Mouse (Mus musculus): ENCODE data around the gene Nceh1.

Gene Nceh1

DNA sequence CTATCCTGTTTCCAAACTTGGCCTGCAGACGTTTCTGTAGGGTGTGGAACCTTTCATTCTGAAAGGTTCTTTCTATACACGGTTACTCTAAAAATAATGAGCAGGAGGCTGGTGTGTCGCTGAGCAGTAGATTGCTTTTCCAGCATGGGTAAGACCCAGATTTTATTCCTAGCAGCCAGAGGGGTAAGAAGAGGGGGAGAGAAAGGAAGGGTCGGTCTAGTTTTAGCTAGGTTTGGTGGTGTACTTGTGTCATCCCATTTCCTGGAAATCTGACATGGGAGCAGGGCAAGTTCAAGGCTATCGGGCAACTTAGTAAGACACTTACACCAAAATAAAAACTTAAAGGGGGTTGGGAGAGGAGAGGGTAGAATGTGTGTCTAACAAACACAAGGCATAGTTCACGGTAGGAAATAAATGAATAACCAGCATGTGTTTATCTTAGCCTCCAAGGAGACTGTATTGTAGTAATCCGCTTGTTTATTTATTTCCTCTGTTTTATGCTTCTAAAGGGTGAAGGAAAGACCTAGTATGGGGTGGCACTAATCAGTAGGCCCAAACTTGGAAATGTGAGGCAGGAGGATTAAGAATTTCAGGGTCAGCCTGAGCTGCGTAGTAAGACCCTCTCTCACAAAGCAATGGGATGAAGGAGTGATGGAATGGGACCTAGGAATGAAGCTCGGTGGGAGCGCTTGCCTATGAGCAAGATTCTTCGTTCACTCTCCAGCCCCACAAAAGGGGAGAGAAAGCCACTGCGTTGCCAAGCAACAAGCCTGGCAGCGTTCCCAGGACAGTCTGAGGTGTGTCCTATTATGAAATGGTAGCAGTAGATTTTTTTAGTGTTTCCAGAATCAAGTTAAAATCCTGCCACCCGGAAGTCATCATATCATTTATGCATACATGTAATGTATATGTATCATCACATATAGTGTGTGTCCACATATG, 6.8 kb downstream of the Nceh1 start:
- no peak for DNase-seq (ENCODE audit: low read depth in 1 of 2, low spot score in 2 of 2)

DNA sequence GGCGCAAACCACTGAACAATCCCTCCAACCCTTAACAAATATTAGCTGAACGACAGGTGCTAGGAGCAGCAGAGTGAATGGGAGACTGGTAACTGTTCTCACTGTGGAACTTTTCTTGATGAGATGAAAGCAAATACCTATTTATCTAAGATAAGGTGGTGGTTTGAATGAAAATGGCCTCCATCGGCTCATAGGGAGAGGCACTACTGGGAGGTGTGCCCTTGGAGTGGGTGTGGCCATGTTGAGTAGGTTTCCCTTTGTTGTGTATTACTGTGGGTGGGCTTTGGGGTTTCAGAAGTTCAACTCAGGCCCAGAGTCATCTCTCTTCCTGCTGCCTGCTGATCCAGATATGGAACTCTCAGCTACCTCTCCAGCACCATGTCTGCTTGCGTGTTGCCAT, 8.1 kb downstream of the Nceh1 start:
- DNase-seq (ENCODE audit: low read depth in 1 of 2, low spot score in 2 of 2) = no peak

DNA sequence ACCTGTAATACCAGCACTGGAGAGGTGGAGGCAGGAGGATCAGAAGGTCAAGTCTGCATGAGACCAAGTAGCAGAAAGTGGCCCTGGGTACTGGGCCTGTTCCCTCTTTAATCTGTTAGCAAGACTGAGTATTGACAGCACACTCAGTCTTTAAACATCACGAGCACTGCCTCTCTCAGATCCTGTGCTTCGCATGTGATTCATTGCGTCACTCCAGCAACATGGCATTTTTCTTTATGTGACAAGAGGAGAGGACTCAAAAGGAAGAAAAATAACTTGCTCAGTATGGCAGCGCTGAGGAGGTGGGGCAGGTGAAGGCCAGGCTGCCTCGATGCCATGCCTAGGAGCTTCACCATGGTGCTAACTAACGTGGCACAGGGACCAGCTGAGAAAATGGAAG, 9.1 kb downstream of the Nceh1 start:
- DNase-seq (ENCODE audit: low read depth in 1 of 2, low spot score in 2 of 2) = peak; percentile 42 to 69

DNA sequence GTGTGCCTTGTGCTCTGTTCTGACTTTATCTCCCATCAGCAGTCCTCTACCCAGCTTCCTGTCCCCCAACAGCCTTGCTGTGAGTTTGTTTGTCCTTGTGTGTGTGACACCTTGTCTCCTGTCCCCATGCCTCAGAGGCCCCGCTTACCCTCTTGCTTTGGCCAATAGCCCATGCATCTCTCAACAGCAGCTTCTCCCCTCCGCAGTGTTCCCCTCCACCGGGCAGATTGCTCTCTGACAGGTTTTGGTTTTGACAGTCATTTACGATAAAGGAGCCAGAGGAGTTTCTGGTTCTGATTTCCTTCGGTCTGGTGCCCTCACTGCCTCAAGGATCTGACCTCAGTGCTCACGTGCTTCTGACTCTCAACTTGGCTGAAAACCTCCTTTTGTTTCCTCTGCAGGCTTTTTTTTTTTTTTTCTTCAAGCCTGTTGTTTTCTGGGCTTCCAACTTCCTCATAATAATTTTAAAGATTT, 11.1 kb downstream of the Nceh1 start:
- peak in 1 of 2 experiments; percentile 49 for DNase-seq (ENCODE audit: low read depth in 1 of 2, low spot score in 2 of 2)

DNA sequence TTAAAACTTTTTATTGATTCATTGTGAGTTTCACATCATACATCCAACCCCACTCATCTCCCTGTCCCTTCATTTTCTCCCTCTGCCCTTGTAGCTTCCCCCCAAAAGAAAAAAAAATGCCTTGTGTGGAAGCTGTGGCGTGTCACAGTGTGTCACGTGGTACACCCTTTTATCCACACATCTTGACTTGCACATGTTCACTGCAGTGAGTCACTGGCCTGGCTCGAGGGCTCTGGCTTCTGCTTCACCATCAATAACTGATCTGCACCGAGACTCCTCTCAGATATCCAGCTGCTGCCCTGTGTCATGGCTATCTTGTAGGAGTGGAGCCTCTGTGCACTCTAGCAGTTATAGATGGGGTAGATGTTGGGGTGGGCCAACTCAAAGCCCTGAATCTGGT, 12.4 kb downstream of the Nceh1 start:
- no peak for DNase-seq (ENCODE audit: low read depth in 1 of 2, low spot score in 2 of 2)

DNA sequence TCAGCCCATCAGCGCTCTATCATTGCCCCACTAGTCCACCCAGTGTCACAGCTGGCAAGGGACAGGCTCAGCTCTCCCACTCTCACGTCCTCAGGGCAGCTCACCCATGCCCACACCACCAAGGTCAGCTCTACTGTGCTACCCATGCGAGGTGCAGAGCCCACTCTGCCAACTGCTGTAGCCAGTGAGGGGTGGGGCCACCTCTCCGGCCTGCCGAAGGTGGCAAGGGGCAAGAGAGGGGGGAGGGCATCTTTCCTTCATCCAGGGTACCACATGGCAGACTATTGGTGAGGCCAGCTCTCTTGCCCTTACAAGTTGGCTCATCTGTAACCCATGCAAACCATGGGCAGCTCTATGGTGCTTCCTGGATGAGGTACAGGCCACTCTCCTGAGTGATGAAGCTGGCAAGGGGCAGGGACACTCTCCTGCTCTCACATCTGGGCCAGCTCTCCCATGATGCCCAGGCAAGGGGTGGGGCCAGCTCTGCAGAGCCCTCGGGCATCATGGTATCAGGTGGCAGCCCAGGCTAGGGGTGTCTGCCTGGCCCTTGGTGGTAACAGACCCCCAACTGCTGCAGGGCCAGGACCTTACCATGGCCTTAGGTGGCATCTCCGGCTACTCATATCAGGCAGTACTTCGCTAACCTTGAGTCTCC, 12.9 kb downstream of the Nceh1 start:
- no peak for DNase-seq (ENCODE audit: low read depth in 1 of 2, low spot score in 2 of 2)

DNA sequence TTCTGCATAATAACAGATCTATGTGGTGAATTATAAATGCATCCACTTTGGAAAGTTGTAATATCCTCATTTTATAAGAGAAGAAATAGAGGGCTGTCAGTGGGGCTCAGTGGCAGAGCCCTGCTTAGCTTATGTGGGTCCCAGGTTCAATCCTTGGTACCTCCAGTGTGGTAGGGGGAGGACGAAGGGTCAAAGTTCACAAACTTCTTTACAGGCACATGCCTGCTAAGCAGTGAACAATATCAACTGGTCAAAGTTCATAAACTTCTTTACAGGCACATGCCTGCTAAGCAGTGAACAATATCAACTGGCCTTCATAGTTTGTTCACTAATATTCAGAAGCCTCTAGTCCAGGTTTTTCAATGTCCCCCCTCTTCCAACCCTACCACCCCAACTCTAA, 13.8 kb downstream of the Nceh1 start:
- no peak for DNase-seq (ENCODE audit: low read depth in 1 of 2, low spot score in 2 of 2)

DNA sequence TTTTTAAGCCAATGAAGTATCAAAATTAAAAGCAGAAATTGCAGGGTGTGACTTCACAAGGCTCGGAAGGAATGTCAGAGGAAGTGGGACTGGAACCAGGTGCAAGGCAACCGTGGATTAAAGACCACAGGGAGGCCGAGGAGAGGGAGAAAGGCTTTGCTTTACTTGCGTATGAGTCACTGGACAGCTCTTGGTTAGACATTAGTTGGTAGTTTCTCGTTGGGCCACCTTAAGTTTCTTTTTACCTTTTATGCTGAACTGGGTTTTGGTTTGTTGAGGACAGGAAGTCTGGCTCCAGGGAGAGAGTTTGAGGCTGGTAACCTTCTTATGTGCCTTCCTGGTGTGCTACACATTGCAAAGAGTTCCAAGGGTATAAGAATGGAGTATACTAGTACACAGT, 15.1 kb downstream of the Nceh1 start:
- no peak for DNase-seq (ENCODE audit: low read depth in 1 of 2, low spot score in 2 of 2)

DNA sequence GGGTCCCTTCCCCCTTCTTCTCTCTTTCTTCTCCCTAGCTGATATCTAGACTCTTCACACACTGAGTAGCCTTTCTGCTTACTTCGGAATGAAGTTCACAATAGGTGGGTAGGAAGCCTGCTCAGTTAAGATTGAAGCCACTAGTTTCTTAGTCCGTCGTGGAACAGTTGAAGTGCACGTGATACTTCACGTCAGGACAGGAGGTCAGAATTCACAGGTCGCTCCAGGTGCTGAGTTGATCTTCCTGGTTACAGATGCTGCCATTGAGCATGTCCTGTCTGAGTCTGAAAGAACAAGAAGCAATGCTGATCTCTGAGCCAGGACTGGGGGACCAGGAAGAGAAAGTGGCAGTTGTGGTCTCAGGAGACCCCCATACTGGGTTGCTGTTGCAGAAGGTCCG, 16.4 kb downstream of the Nceh1 start:
- DNase-seq (ENCODE audit: low read depth in 1 of 2, low spot score in 2 of 2) = no peak

DNA sequence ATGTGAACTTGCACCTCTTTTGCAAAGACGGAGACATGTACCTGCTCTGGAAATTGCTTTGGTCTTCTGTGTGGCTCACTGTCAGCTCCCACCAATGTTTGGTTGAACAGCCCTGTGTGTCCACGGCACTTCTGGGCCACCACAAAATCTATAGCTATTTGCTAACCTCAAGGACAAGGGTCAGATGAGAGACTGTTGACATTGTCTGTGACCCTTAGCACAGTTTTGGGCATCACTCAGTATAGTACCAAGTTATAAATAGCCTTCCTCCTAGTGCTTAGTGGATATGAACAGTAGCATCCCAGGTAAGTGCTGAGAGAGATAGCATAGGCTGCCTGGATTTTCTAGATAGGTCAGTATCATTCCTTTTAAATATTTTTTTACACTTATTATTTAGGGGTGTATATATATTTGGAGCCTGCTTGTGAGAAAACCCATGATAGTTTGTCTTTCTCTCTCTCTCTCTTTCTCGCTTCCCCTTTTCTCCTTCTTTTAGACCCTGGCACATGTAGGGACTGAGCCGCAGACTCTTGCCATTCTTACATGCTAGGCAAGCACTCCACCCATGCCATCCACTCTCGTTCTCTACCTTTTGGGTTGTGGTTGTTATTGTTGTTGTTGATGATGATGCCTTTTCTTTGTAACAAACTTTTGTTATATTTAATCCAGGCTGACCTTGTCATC, 19.1 kb downstream of the Nceh1 start:
- no peak for DNase-seq (ENCODE audit: low read depth in 1 of 2, low spot score in 2 of 2)

DNA sequence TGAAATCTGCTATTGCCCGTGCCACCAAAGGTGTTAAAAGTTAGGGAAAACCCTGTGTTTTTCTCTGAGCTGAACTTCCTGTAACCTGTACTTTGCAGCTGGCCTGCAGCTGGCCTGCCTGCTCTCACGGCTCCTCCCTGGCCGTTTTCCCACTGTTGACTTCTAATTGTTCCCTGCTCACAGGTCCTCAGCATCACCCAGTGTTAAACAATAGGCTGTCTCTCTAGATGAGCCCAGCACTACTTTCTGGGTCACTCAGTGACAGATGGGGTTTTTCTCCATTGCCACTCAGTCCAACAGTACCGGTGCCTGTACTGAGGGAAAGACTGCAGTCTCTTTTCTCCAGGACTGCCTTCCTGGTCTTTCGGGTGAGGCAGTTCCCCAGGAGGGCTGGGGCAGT, 22.3 kb downstream of the Nceh1 start:
- DNase-seq (ENCODE audit: low read depth in 1 of 2, low spot score in 2 of 2) = no peak

DNA sequence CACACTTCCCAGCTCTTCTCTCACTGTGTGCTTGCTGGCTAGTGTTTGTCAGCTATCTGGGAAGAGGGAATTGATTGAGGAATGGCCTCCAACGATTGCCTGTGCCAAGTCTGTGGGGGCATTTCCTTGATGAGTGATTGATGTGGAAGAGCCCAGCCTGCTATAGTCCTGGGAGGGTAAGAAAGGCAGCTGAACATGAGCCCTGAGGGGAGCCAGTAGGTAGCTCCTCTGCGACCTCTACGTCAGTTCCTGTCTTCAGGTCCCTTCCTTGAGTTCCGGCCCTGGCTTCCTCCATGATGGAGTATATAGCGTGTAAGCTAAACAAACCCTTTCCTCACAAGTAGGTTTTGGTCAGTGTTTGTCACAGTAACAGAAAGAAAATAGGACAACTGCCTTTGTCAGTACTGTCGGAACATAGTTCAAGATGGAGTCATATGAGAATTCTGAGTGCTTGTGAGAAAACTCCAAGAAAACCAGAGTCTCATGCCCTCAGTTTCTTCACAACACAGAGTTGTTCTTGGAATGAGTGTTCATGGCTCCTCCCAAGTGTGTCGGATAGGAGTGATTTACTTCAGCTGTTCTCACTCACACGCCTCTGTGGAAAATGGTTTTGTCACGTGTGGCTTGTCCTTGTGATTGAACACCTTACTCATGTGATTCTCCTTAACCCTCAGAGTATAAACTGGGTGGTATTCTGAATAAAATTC, 22.9 kb downstream of the Nceh1 start:
- DNase-seq (ENCODE audit: low read depth in 1 of 2, low spot score in 2 of 2) = no peak

DNA sequence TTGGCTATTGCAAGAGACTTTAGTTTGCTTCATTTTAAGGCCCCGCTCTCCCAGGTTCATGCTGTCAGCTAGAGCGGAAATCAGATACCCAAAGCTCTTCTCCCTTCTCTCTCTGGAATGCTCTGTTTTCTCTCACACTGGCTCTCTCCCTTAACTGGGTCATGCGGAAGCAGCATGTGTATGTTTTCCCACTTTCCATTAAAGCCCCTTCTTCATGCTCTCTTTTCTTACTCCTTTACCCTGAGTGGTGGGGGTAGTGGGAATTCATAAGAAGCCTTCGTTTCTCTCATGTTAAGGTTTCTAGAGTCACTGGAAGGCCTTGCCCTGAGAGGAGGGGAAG, 23.4 kb downstream of the Nceh1 start:
- no peak for DNase-seq (ENCODE audit: low read depth in 1 of 2, low spot score in 2 of 2)

DNA sequence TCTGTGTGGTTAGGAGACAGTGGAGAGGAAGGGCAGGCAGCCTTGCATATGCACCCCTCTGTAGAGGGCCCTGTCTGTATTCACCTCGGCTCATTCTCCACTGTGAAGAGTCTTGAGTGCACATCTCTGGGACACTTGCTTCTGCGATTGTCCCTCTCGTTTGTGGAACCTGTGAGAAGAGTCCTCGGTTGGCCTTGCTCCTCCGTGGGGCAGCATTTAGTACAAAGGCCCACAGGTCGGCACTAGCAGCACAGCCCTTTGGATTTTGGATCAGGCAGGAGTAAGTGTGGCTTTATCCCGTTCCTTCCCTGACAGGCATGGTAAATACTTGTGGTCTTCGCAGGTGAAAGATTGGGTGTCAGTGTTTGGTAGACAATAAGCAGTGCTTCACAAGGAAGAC, 23.8 kb downstream of the Nceh1 start:
- no peak for DNase-seq (ENCODE audit: low read depth in 1 of 2, low spot score in 2 of 2)

DNA sequence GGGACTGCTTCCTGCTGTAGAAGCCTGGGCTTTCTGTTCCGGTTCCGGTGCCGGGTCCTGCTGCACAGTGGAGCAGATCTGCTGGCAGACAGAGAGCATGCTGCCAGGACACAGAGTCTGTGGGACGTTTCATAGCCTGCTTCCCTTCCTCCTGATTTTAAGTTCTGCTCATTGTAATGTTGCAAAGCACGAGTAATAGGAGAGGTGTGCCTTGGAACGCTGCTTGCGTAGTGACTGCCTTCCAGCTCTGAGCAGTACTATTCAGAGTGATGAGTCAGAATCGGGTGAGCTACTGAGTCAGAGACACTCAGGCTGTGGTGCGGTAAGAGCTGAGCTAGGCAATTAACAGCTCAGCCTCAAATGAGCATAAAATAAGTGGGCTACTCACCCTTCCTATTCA, 26.9 kb downstream of the Nceh1 start:
- peak in 1 of 2 experiments; percentile 53 for DNase-seq (ENCODE audit: low read depth in 1 of 2, low spot score in 2 of 2)

DNA sequence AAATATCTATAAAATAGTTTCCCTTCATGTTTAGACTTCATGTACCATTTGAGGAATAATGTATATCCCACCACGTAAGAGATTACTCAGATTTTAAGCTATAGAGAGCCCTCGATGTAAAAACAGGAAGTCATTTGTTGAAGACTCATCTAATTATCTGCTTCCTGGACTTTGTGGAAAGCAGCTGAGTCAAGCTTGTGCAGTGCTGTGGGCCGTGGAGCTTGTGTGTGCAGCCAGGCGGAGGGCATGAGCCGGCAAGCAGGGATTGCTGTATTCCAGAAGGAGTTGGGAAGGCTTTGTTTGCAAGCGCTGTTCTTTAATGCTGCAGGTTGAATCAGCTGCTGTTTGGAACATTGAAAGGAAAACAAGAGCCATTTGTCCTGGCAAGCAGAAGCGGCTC, 27.5 kb downstream of the Nceh1 start:
- no peak for DNase-seq (ENCODE audit: low read depth in 1 of 2, low spot score in 2 of 2)

DNA sequence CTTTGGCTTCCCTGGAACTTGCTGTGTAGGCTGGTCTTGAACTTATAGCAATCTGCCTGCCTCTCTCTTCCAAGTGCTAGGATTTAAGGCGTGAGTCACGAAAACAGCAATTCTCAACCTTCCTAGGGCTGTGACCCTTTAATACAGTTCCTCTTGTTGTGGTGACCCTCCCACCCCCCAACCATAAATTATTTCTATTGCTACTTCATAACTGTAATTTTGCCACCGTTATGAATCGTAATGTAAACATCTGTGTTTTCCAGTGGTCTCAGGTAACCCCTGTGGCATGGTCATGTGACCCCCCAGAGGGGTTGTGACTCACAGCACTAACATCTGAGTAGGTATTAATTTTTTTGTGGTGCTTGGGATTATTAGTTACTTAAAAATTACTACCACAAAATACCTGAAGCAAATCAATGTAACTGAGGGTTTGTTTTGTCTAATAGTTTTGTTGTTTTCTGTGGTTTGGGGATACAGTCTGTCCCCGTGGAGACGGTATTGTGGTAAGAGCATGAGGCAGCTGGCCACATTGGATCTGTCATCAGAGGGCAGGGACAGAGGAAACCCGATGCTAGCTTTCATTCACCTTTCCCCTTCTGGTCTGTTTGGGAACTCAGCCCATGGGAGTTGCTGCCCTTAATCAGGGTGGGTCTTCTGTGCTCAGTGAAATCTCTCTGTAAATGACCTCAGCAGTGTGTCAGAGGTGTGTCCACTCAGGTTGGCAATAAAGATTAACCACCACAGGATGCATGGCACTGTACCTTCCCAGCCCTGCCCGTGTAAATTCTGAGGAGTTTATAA, 31.5 kb downstream of the Nceh1 start:
- DNase-seq (ENCODE audit: low read depth in 1 of 2, low spot score in 2 of 2) = no peak

DNA sequence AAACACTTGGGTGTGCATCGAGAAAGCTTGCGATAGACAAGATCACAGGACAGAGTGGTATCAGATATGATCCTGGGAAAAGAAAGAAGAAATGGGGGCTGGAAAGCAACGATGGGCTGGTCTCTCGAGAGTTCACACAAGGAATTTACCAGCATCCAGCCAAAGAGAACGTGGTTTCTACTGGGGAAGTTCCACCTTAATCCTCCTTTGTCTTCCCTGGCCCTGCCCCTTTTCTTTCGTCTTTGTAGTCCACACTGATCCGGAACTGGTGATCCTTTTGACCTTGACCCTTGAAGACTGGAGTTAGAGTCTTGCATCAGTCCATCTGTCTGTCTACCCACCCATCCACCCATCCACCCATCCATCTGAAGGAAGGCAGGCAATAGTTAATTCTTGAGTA, 34.6 kb downstream of the Nceh1 start:
- no peak for DNase-seq (ENCODE audit: low read depth in 1 of 2, low spot score in 2 of 2)

DNA sequence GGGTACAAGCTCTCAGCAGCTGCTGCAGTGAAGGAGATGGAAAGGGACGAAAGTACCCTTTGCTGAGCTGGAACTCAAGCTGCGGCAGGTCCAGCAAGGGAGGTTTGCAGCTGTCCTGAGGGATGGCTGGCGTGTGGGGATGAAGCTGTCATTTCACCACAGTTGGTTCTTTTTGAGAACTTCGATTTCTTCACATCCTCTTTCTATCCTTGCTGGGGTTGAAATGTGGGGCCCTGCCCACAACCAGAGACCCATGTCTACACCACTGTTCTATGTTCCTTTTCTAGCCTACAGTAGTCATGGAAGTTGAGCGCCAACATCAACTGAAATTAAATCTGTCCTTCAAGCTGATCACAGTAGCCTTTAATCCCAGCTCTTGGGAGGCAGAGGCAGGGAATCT, 35.8 kb downstream of the Nceh1 start:
- DNase-seq (ENCODE audit: low read depth in 1 of 2, low spot score in 2 of 2) = peak; percentile 41 to 49

DNA sequence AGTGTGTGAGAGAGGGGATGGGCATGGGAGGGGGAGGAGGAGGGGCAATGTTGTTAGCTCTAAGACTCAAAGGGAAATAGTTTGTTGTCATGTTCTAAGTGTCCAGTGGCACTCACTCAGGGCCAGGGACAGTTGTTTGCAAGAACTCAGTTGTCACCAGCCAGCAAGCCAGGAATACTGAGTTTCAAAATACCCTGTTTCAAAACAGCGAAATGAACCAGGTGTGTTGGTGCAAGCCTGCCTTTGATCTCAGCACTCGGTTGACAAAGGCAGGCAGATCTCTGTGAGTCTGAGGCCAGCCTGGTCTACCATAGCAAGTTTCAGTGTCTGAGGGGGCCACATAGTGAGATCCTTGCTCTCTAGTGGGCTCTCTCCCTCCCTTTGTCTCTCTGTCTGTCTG, 39.3 kb downstream of the Nceh1 start:
- no peak for DNase-seq (ENCODE audit: low read depth in 1 of 2, low spot score in 2 of 2)

DNA sequence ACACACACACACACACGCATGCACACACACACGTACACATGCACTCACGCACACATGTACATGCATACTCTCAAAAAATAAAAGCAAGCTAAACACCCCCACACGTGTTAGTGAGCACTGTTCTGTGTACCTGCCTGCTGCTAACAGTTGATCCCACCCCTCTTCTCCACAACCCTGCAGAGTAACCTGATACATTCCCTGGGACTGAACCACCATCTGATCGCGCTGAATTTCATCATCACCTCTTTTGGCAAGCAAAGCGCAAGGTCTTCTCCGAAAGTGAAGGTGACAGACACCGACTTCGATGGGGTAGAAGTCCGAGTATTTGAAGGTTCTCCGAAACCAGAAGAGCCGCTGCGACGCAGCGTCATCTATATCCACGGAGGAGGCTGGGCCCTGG, 39.7 kb downstream of the Nceh1 start:
- DNase-seq (ENCODE audit: low read depth in 1 of 2, low spot score in 2 of 2) = no peak

All from monocyte, adult 2 months (primary cell).